Mouse (Mus musculus): ENCODE data around the gene Neurl1a. TPM values are rescaled to one million over a fixed set of nuclear protein-coding genes. Genes with fewer than 3 reads are reported as not detected.

The Neurl1a gene
- polyA plus RNA-seq, 1 experiment = 1.6 TPM

- Histone ChIP-seq H3K36me3 (ENCODE audit: control insufficient read depth, insufficient read depth, low read length) (no peaks in the 10 kb centered on the region), H3K27me3 (ENCODE audit: control insufficient read depth, insufficient read depth, low read length) (no peaks in the 10 kb centered on the region; the same call in 1 of the 2 replicates), H3K27ac (ENCODE audit: control insufficient read depth, insufficient read depth, low read length) (no peak overlapping the region), H3K4me1 (replicated peaks; ENCODE audit: control insufficient read depth, insufficient read depth, low read length) (0 out of 2 replicates have a peak, but pooled peaks cover 3% of the 10 kb centered on the region), H3K4me3 (ENCODE audit: control insufficient read depth, insufficient read depth, low read length) (no peak overlapping the region)
- no peak for DNase-seq
- TF ChIP-seq CTCF (IDR thresholded peaks at IDR 0.05; ENCODE audit: borderline replicate concordance, control insufficient read depth, extremely low read depth, insufficient read depth, low read length, poor library complexity) (no peak), POLR2A (IDR thresholded peaks at IDR 0.05; ENCODE audit: control insufficient read depth, extremely low read depth, insufficient read depth, low read length, poor library complexity) (no peak)
- WGBS = 86% methylated on average over 4 of the region's 4 CpGs
Observed at GRCm38 (mm10) chr19:47149854-47150253, 28.8 kb upstream of the Neurl1a start.

GRCm38 (mm10) chr19:47151332-47152061 lies 27.1 kb upstream of the Neurl1a start:
- no peak for DNase-seq
- Histone ChIP-seq H3K4me1 (replicated peaks; ENCODE audit: control insufficient read depth, insufficient read depth, low read length) (0 out of 2 replicates have a peak, but pooled peaks cover 3% of the 10 kb centered on the region), H3K27me3 (ENCODE audit: control insufficient read depth, insufficient read depth, low read length) (no peaks in the 10 kb centered on the region; the same call in 1 of the 2 replicates), H3K4me3 (ENCODE audit: control insufficient read depth, insufficient read depth, low read length) (no peak overlapping the region), H3K36me3 (ENCODE audit: control insufficient read depth, insufficient read depth, low read length) (no peaks in the 10 kb centered on the region), H3K27ac (ENCODE audit: control insufficient read depth, insufficient read depth, low read length) (no peak overlapping the region)
- TF ChIP-seq POLR2A (IDR thresholded peaks at IDR 0.05; ENCODE audit: control insufficient read depth, extremely low read depth, insufficient read depth, low read length, poor library complexity) (no peak), CTCF (IDR thresholded peaks at IDR 0.05; ENCODE audit: borderline replicate concordance, control insufficient read depth, extremely low read depth, insufficient read depth, low read length, poor library complexity) (no peak)
- WGBS = 36% methylated on average over 32 of the region's 32 CpGs

GRCm38 (mm10) chr19:47152062-47152369 lies 26.6 kb upstream of the Neurl1a start:
- no peak for TF ChIP-seq POLR2A (IDR thresholded peaks at IDR 0.05; ENCODE audit: control insufficient read depth, extremely low read depth, insufficient read depth, low read length, poor library complexity)
- TF ChIP-seq CTCF (IDR thresholded peaks at IDR 0.05; ENCODE audit: borderline replicate concordance, control insufficient read depth, extremely low read depth, insufficient read depth, low read length, poor library complexity) = no peak
- no peak overlapping the region for H3K4me3 ChIP-seq (ENCODE audit: control insufficient read depth, insufficient read depth, low read length)

GRCm38 (mm10) chr19:47153767-47154166 lies 24.9 kb upstream of the Neurl1a start:
- DNase-seq = no peak
- TF ChIP-seq POLR2A (IDR thresholded peaks at IDR 0.05; ENCODE audit: control insufficient read depth, extremely low read depth, insufficient read depth, low read length, poor library complexity) (no peak), CTCF (IDR thresholded peaks at IDR 0.05; ENCODE audit: borderline replicate concordance, control insufficient read depth, extremely low read depth, insufficient read depth, low read length, poor library complexity) (no peak)
- no peak overlapping the region for H3K27ac ChIP-seq (ENCODE audit: control insufficient read depth, insufficient read depth, low read length)
- no peaks in the 10 kb centered on the region for H3K27me3 ChIP-seq (ENCODE audit: control insufficient read depth, insufficient read depth, low read length)
- 94% methylated on average over 7 of the region's 7 CpGs for WGBS
- no peaks in the 10 kb centered on the region for H3K4me1 ChIP-seq (replicated peaks; ENCODE audit: control insufficient read depth, insufficient read depth, low read length)
- H3K36me3 ChIP-seq (ENCODE audit: control insufficient read depth, insufficient read depth, low read length) = no peaks in the 10 kb centered on the region
- no peak overlapping the region for H3K4me3 ChIP-seq (ENCODE audit: control insufficient read depth, insufficient read depth, low read length)

More at GRCm38 (mm10) chr19:47152062-47152369, 26.6 kb upstream of the Neurl1a start:
- no peak for DNase-seq
- H3K27me3 ChIP-seq (ENCODE audit: control insufficient read depth, insufficient read depth, low read length) = no peaks in the 10 kb centered on the region; the same call in 1 of the 2 replicates
- WGBS = 82% methylated on average over 12 of the region's 12 CpGs
- no peak overlapping the region for H3K27ac ChIP-seq (ENCODE audit: control insufficient read depth, insufficient read depth, low read length)
- H3K4me1 ChIP-seq (replicated peaks; ENCODE audit: control insufficient read depth, insufficient read depth, low read length) = 0 out of 2 replicates have a peak, but pooled peaks cover 3% of the 10 kb centered on the region
- no peaks in the 10 kb centered on the region for H3K36me3 ChIP-seq (ENCODE audit: control insufficient read depth, insufficient read depth, low read length)

GRCm38 (mm10) chr19:47157664-47158063 lies 21.0 kb upstream of the Neurl1a start, which contains the start of gene Calhm3:
Gene Calhm3, minus strand, starts transcription at chr19:47157764.
- H3K36me3 ChIP-seq (ENCODE audit: control insufficient read depth, insufficient read depth, low read length) = no peaks in the 10 kb centered on the region
- H3K27ac ChIP-seq (ENCODE audit: control insufficient read depth, insufficient read depth, low read length) = no peak within 1 kb of the TSS
- no peak for DNase-seq
- WGBS = 86% methylated on average over 11 of the region's 11 CpGs
- no peak for TF ChIP-seq CTCF (IDR thresholded peaks at IDR 0.05; ENCODE audit: borderline replicate concordance, control insufficient read depth, extremely low read depth, insufficient read depth, low read length, poor library complexity)
- no peak for TF ChIP-seq POLR2A (IDR thresholded peaks at IDR 0.05; ENCODE audit: control insufficient read depth, extremely low read depth, insufficient read depth, low read length, poor library complexity)
- no peaks in the 10 kb centered on the region for H3K4me1 ChIP-seq (replicated peaks; ENCODE audit: control insufficient read depth, insufficient read depth, low read length)
- no peaks in the 10 kb centered on the region for H3K27me3 ChIP-seq (ENCODE audit: control insufficient read depth, insufficient read depth, low read length)
- no peak within 1 kb of the TSS for H3K4me3 ChIP-seq (ENCODE audit: control insufficient read depth, insufficient read depth, low read length)

- WGBS = 81% methylated on average over 4 of the region's 4 CpGs
Observed at GRCm38 (mm10) chr19:47161669-47162068, 17.0 kb upstream of the Neurl1a start.

More at GRCm38 (mm10) chr19:47161669-47162068, 17.0 kb upstream of the Neurl1a start:
- no peak overlapping the region for H3K27ac ChIP-seq (ENCODE audit: control insufficient read depth, insufficient read depth, low read length)
- H3K4me3 ChIP-seq (ENCODE audit: control insufficient read depth, insufficient read depth, low read length) = no peak overlapping the region
- H3K27me3 ChIP-seq (ENCODE audit: control insufficient read depth, insufficient read depth, low read length) = no peaks in the 10 kb centered on the region
- no peaks in the 10 kb centered on the region for H3K4me1 ChIP-seq (replicated peaks; ENCODE audit: control insufficient read depth, insufficient read depth, low read length)
- no peak for TF ChIP-seq POLR2A (IDR thresholded peaks at IDR 0.05; ENCODE audit: control insufficient read depth, extremely low read depth, insufficient read depth, low read length, poor library complexity)
- TF ChIP-seq CTCF (IDR thresholded peaks at IDR 0.05; ENCODE audit: borderline replicate concordance, control insufficient read depth, extremely low read depth, insufficient read depth, low read length, poor library complexity) = no peak
- no peak for DNase-seq
- no peaks in the 10 kb centered on the region for H3K36me3 ChIP-seq (ENCODE audit: control insufficient read depth, insufficient read depth, low read length)
